Mouse (Mus musculus) gastrocnemius, adult 18-20 months (tissue): ENCODE data around the gene Gm20604. TPM values are rescaled to one million over a fixed set of nuclear protein-coding genes. Genes with fewer than 3 reads are reported as not detected.

Source experiments
- DNase-seq: peaks from one replicate; pipeline ENCODE4 v3.0.0; 2021; ENCODE audit warnings: low spot score
- total RNA-seq, 2 experiments: library from RNA; stranded (reverse); gene quantifications; 2 replicates each; pipeline ENCODE4 v1.2.3; 2021

Gene Gm20604
- total RNA-seq, 2 experiments from 2014 or later: 2.9 to 3.1 TPM

GRCm38 (mm10) chr12:102706833-102707463 is 51.5 kb downstream of the Gm20604 start:
- DNase-seq: no peak

GRCm38 (mm10) chr12:102705906-102706640 is 52.4 kb downstream of the Gm20604 start:
- no peak for DNase-seq

DNA sequence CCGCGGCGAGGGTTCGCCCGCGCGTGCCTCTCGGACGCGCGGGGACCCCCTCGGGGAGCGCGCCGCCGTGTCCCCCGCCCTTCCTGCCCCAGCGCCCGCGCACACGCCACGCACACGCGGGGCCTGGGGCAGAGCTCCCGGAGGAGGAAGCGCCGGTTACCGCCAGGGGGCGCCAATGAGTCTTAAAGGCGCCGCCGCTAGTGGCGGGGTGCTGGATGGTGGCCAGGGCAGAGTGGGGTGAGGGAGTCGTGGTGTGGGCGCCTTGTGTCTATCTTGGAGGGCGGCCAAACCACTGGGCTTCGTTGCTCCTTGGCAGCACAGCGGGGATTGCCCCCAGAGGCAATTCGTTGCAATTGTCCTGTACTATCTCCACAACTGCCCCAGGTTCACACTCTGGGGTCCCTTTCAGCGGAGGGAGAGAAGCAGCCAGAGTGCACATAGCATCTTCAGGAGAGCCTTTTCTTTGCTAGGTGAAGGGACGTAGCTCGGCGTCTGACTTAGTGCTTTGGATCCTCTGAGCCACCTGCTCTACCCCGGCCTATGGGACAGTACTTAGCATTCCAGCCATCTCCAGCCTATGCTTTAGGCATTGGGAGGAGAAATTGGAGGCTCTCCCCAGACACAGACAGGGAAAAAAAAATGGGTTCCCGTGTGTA is 53.1 kb downstream of the Gm20604 start:
- peak; percentile 78 for DNase-seq

- DNase-seq: peak; percentile 41
These were observed 53.8 kb downstream of the Gm20604 start, which contains the start of gene Itpk1 for GRCm38 (mm10) chr12:102704457-102705198. Gene Itpk1, minus strand, starts transcription at chr12:102704930.

- no peak for DNase-seq
These were observed 54.5 kb downstream of the Gm20604 start for GRCm38 (mm10) chr12:102703921-102704408.

DNA sequence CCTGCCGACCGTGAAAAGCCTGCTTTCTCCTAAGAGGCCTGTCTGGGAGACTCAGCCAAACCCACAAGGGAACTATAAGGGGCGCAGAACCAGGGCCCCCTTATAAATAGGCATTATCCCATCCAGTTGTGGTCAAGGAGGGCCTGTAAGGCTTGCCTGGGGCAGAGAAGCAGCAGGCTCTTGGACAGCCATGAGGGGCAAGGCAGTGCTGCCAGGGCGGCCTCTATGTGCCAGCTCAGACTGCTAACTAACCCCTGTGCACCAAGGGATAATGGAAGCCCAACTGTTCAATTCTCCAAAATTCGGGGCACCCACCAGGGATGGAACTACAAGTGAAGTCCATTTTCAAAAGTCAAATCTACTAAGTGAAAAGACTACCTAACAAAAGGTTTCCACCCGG is 55.0 kb downstream of the Gm20604 start:
- no peak for DNase-seq

DNA sequence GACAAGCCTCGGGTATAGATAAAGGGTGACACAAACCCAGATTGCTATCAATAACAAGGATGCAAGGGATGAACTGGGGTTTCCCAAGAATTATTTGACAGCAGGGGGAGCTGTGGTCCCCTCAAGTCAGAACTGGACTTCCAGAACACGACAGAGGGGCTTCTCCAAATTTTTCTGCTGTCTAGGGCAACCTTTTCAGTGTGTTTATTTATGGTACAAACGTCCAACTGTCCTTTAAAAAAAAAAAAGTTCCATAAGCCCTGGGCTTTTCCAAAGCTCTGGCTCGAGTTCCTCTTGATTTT is 55.4 kb downstream of the Gm20604 start:
- DNase-seq: no peak

GRCm38 (mm10) chr12:102702356-102703110 is 55.9 kb downstream of the Gm20604 start:
- peak; percentile 82 for DNase-seq

DNA sequence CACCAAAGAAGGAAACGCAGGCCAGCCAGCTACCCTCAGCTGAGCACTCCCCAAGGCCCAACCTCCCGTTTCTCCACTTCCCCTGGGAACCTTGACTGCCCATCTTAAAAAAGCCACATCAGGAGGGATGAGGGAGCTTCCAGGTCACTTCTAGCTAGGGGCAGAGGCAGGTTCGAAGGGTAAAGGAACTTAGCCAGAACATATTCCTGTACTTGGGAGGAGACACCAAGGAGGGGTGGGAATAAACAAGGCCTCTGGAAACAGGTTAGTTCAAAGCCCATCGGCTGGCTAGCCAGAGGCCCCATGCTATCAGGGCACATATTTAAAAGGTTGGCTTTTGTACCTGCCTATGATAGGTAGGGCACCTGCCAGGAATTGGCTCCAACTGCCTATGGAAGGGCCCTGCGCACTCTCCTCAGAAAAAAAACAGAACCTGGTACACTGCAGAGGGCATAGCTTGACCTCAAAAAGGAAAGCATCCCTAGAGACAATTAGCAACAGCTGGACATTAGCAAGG is 56.7 kb downstream of the Gm20604 start:
- DNase-seq: no peak

DNA sequence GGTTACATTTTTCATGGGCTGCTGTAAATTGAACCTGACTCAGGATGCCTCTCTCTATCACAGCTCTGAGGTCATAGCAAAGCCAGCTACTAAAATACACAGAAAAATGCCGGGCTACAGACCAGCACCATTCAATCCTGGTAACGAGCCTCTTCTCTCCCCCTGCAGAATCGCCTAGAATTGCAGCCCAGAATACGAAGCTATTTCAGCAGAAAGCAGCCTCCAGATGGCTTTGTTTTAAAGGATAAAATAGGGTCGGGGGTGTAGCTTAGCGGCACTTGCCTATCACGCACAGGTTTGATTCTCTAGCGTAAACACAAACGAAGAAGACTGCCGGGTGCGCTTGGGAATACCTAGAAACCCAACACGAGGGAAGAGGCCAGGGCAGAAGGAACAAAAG is 58.0 kb downstream of the Gm20604 start:
- DNase-seq: no peak

DNA sequence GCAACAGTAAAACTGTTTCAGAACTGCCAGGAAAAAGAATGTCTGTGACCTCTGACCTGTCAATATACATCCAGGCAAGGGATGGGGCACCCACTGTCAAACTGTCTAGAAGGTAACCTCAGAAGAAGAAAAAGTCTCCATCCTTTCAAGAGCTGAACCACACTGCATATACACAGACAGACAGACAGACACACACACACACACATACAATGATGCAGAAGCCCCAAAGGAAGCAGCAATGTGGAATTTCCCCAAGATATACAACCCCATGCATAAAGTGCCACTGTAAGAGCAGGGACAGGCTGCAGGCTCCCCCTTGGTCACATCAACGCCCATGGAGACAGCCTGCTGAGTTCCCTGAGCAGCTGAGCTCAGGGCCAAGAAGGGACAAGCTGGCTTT is 59.3 kb downstream of the Gm20604 start:
- no peak for DNase-seq

GRCm38 (mm10) chr12:102698089-102698684 is 60.3 kb downstream of the Gm20604 start:
- no peak for DNase-seq

GRCm38 (mm10) chr12:102697381-102697780 is 61.1 kb downstream of the Gm20604 start:
- no peak for DNase-seq

DNA sequence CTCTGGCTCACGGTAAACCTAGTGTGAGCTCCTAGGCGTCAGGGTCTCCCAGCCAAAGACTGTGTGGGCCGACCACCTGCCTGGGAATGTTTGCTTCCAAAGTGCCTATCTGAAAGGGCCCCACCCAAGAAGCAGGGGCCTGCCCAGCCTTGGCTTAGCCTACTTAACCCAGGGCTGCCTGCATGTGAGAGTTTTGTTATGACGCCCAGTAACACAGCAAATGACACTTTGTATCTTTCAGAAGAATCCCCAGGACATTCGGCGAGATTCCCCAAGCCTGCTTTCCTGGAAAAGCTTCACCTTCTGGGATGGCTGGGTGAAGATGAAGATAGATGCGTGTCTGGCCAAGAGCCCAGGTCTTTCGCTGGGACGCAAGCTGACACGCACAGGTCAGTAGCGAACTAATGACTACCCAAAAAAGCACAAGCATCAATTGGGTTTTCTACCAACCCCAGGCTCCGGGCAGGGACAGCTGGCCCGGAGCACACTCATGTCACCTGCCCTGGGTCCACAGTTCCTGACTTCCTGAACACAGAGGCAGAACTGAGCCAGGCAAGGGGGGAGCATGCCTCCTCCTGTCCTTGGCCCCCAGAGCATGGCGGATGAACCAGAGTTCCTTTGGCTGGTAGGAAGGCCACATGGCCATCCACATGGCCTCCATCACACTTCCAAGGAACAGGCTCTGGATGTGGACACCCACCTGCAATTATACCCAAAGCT is 61.7 kb downstream of the Gm20604 start:
- DNase-seq: no peak

DNA sequence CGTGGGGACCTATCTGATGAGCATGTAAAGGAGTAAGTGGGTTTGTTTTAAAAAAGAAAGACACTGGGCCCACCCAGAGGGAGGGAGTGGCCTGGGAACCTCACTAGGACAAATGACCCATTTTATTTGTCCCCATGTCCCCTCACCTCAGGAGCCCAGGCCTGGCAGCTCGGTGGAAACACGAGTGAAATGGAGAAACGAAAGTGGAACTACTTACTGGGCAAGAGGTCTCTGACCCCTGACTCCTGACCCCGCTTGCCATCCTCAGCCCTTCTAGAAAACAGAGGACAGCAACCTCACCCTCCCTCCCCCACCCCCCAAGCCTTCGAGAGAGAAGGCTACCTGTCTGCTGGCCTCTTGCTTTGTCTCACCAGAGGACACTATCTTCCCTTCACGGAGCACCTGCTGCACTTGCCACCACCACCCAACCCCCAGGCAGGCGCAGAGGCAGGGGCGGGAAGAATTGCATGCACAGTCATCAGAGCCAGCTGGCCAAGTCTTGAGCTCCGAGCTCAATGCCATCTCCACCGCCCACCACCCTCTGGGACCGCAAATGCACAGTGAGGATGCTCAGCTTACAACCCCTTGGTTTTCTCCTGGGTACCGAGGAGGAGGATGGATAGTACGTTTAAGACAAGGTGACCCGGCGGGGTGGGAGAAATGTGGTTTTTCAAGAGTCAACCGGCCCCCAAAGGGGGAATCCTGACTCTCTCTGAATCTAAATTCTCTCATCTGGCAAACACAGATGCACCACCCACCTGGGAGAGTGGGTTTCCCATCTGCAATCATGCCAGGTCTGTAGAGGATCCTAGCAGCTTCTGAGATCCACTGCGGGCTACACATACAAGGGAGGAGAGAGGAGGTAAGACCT is 62.9 kb downstream of the Gm20604 start:
- DNase-seq: no peak

GRCm38 (mm10) chr12:102691761-102692160 is 66.7 kb downstream of the Gm20604 start:
- no peak for DNase-seq
